Mouse (Mus musculus) MEL (cell line): ENCODE measurements at regions not wholly inside any gene's neighbourhood (a gene's known extent, or its start where the extent isn't known, plus 50 kb on each side); places are given as distances from the start of the nearest gene placed in this dataset.

Source experiments
- DNase-seq: peaks from one replicate; pipeline ENCODE4 v3.0.0; 2011; ENCODE audit warnings: low read depth, low spot score
- H3K27ac ChIP-seq: 2 replicates; pipeline ENCODE4 v1.5.1; 2012; ENCODE audit warnings: low read depth, mild to moderate bottlenecking, control low read depth, low read length, moderate library complexity; ENCODE audit not compliant: control insufficient read depth
- H3K27me3 ChIP-seq, 2 experiments: fragments of 150-350 bp in 1 of 2; sonication (generic) in 1 of 2; 2 replicates each; pipeline ENCODE4 v1.6.1; 2012; ENCODE audit warnings: low read length in 2 of 2, mild to moderate bottlenecking in 2 of 2, improper control_type of control experiment in 1 of 2, moderate library complexity in 1 of 2; ENCODE audit not compliant: insufficient read depth in 2 of 2, control insufficient read depth in 1 of 2
- H3K36me3 ChIP-seq, 2 experiments: 2 replicates each; pipeline ENCODE4 v1.6.1; 2012 to 2014; ENCODE audit warnings: low read length in 2 of 2, improper control_type of control experiment in 1 of 2, inconsistent platforms in 1 of 2, mild to moderate bottlenecking in 1 of 2; ENCODE audit not compliant: insufficient read depth in 2 of 2, control insufficient read depth in 1 of 2
- H3K4me1 ChIP-seq, 2 experiments: fragments of 150-350 bp in 1 of 2; sonication (generic) in 1 of 2; 2 replicates each; pipeline ENCODE4 v1.6.1; 2012; ENCODE audit warnings: low read length in 2 of 2, improper control_type of control experiment in 1 of 2, mild to moderate bottlenecking in 1 of 2; ENCODE audit not compliant: insufficient read depth in 2 of 2, control insufficient read depth in 1 of 2
- H3K4me3 ChIP-seq, 2 experiments: fragments of 150-350 bp in 1 of 2; sonication (generic) in 1 of 2; 2 replicates each; pipeline ENCODE4 v1.5.1; 2012; ENCODE audit warnings: low read depth in 2 of 2, low read length in 2 of 2, mild to moderate bottlenecking in 2 of 2, moderate library complexity in 2 of 2, control low read depth in 1 of 2, improper control_type of control experiment in 1 of 2; ENCODE audit not compliant: control insufficient read depth in 1 of 2, insufficient read depth in 1 of 2
- H3K79me2 ChIP-seq: 2 replicates; pipeline ENCODE4 v1.6.1; 2012; ENCODE audit warnings: mild to moderate bottlenecking, low read length, moderate library complexity; ENCODE audit not compliant: control insufficient read depth, poor library complexity, insufficient read depth
- H3K9ac ChIP-seq: 2 replicates; pipeline ENCODE4 v1.6.1; 2012; ENCODE audit warnings: low read depth, mild to moderate bottlenecking, control low read depth, low read length, moderate library complexity; ENCODE audit not compliant: control insufficient read depth, poor library complexity, severe bottlenecking
- H3K9me3 ChIP-seq: fragments of 150-350 bp; sonication (generic); replicated peaks from 2 replicates; pipeline ENCODE4 v1.6.1; 2012; ENCODE audit warnings: mild to moderate bottlenecking, low read length, improper control_type of control experiment, moderate library complexity; ENCODE audit not compliant: insufficient read depth
- BHLHE40 ChIP-seq: IDR thresholded peaks from 2 replicates; pipeline ENCODE4 v1.6.1; 2012; ENCODE audit warnings: low read depth, mild to moderate bottlenecking, inconsistent platforms, low read length, improper control_type of control experiment, borderline replicate concordance
- CTCF ChIP-seq, 3 experiments: IDR thresholded peaks in 2 of 3; conservative IDR thresholded peaks in 1 of 3; 2 replicates each; pipeline ENCODE4 v1.5.1; 2011 to 2012; ENCODE audit warnings: low read length in 3 of 3, low read depth in 2 of 3, mild to moderate bottlenecking in 2 of 3, improper control_type of control experiment in 1 of 3, inconsistent platforms in 1 of 3, mixed read lengths in 1 of 3, moderate library complexity in 1 of 3; ENCODE audit not compliant: control insufficient read depth in 1 of 3, insufficient read depth in 1 of 3, poor library complexity in 1 of 3, severe bottlenecking in 1 of 3
- E2F4 ChIP-seq: IDR thresholded peaks from 2 replicates; pipeline ENCODE4 v1.6.1; 2011; ENCODE audit warnings: low read depth, low read length, improper control_type of control experiment, borderline replicate concordance
- ELF1 ChIP-seq: IDR thresholded peaks from 2 replicates; pipeline ENCODE4 v1.6.1; 2014; ENCODE audit warnings: low read depth, mild to moderate bottlenecking, inconsistent platforms, low read length, improper control_type of control experiment, moderate library complexity
- EP300 ChIP-seq, 2 experiments: IDR thresholded peaks; 2 replicates each; pipeline ENCODE4 v1.6.1; 2011; ENCODE audit warnings: improper control_type of control experiment in 2 of 2, low read length in 2 of 2, low read depth in 1 of 2, mild to moderate bottlenecking in 1 of 2
- ETS1 ChIP-seq: IDR thresholded peaks from 2 replicates; pipeline ENCODE4 v1.6.1; 2012; ENCODE audit warnings: low read depth, mild to moderate bottlenecking, inconsistent platforms, low read length, improper control_type of control experiment, moderate library complexity
- HCFC1 ChIP-seq: IDR thresholded peaks from 2 replicates; pipeline ENCODE4 v1.6.1; 2012; ENCODE audit warnings: low read depth, mild to moderate bottlenecking, inconsistent platforms, low read length, improper control_type of control experiment, moderate library complexity
- JUND ChIP-seq: IDR thresholded peaks from 2 replicates; pipeline ENCODE4 v1.6.1; 2011; ENCODE audit warnings: low read depth, mild to moderate bottlenecking, improper control_type of control experiment, low read length
- KAT2A ChIP-seq: conservative IDR thresholded peaks from 2 replicates; pipeline ENCODE4 v1.6.1; 2012; ENCODE audit warnings: low read depth, low read length, improper control_type of control experiment, inconsistent platforms
- MAX ChIP-seq: IDR thresholded peaks from 2 replicates; pipeline ENCODE4 v1.6.1; 2011; ENCODE audit warnings: low read length, improper control_type of control experiment
- MAZ ChIP-seq: IDR thresholded peaks from 2 replicates; pipeline ENCODE4 v1.6.1; 2012; ENCODE audit warnings: low read depth, mild to moderate bottlenecking, inconsistent platforms, low read length, improper control_type of control experiment
- NELFE ChIP-seq: IDR thresholded peaks from 2 replicates; pipeline ENCODE4 v1.6.1; 2011; ENCODE audit warnings: low read depth, low read length, improper control_type of control experiment
- POLR2AphosphoS5 ChIP-seq: IDR thresholded peaks from 2 replicates; pipeline ENCODE4 v1.6.1; 2012; ENCODE audit warnings: low read depth, borderline replicate concordance, mild to moderate bottlenecking, inconsistent platforms, low read length, moderate library complexity, mixed read lengths
- SIN3A ChIP-seq: IDR thresholded peaks from 2 replicates; pipeline ENCODE4 v1.6.1; 2012; ENCODE audit warnings: low read length, improper control_type of control experiment, inconsistent platforms
- SMC3 ChIP-seq: IDR thresholded peaks from 2 replicates; pipeline ENCODE4 v1.6.1; 2011; ENCODE audit warnings: low read depth, low read length, improper control_type of control experiment
- TAL1 ChIP-seq: IDR thresholded peaks from 2 replicates; pipeline ENCODE4 v1.6.1; 2012; ENCODE audit warnings: mild to moderate bottlenecking, inconsistent platforms, low read length, moderate library complexity, mixed read lengths
- TCF12 ChIP-seq: IDR thresholded peaks from 2 replicates; pipeline ENCODE4 v1.6.1; 2014; ENCODE audit warnings: low read depth, mild to moderate bottlenecking, inconsistent platforms, low read length, improper control_type of control experiment, moderate library complexity
- USF2 ChIP-seq, 2 experiments: IDR thresholded peaks; 2 replicates each; pipeline ENCODE4 v1.6.1; 2011 to 2012; ENCODE audit warnings: improper control_type of control experiment in 2 of 2, low read length in 2 of 2, borderline replicate concordance in 1 of 2, inconsistent platforms in 1 of 2, low read depth in 1 of 2, mild to moderate bottlenecking in 1 of 2; ENCODE audit not compliant: insufficient read depth in 1 of 2
- ZKSCAN1 ChIP-seq: IDR thresholded peaks from 2 replicates; pipeline ENCODE4 v1.6.1; 2012; ENCODE audit warnings: low read depth, mild to moderate bottlenecking, inconsistent platforms, low read length, improper control_type of control experiment, moderate library complexity
- ZNF384 ChIP-seq: IDR thresholded peaks from 2 replicates; pipeline ENCODE4 v1.6.1; 2012; ENCODE audit warnings: low read depth, mild to moderate bottlenecking, inconsistent platforms, low read length, improper control_type of control experiment

DNA sequence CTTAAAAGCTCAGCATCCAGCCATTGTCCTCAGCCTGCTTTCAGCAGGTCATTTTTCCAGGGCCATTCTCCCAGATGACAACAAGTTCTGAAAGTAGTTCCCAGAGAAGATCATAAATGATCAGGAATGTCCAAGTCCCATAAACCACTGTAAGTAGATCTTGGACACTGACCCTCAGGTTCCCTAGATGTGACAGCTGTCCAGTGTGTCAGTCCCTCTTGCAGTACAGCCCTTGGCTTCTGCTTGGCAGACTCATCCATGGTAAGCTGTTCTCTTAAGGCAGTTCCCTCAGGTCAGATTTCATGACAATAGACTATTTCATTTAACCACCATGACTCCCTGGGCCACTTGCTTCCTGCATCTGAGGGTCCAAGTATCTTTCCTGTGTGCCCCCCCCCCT is 198.6 kb downstream of the Zfp462 start:
- H3K9me3 ChIP-seq = no peaks in the 10 kb centered on the region
- no peak for TF ChIP-seq MAX
- no peak for TF ChIP-seq MAZ
- no peak for TF ChIP-seq JUND
- no peak for TF ChIP-seq TAL1
- TF ChIP-seq KAT2A = no peak
- no peak for TF ChIP-seq SIN3A
- no peak for TF ChIP-seq CTCF (IDR thresholded peaks at IDR 0.05 in 2 of 3, conservative IDR thresholded peaks at IDR 0.05 in 1 of 3; ENCODE audit: control insufficient read depth in 1 of 3, insufficient read depth in 1 of 3, low read depth in 2 of 3, low read length in 3 of 3, poor library complexity in 1 of 3, severe bottlenecking in 1 of 3)
- no peak for TF ChIP-seq ETS1
- TF ChIP-seq POLR2AphosphoS5 = no peak
- TF ChIP-seq ZKSCAN1 = no peak
- no peak for TF ChIP-seq BHLHE40
- TF ChIP-seq SMC3 = no peak
- H3K9ac ChIP-seq = no peak overlapping the region
- H3K36me3 ChIP-seq = peaks cover 0 to 21% of the 10 kb centered on the region in 2 experiments; a peak in 2 of 4 replicates
- no peaks in the 10 kb centered on the region for H3K79me2 ChIP-seq
- DNase-seq = no peak
- no peak overlapping the region for H3K4me3 ChIP-seq
- H3K27ac ChIP-seq = no peak overlapping the region
- peaks cover 7 to 21% of the 10 kb centered on the region in 2 experiments; a peak in 3 of 4 replicates for H3K4me1 ChIP-seq
- H3K27me3 ChIP-seq = no peaks in the 10 kb centered on the region

DNA sequence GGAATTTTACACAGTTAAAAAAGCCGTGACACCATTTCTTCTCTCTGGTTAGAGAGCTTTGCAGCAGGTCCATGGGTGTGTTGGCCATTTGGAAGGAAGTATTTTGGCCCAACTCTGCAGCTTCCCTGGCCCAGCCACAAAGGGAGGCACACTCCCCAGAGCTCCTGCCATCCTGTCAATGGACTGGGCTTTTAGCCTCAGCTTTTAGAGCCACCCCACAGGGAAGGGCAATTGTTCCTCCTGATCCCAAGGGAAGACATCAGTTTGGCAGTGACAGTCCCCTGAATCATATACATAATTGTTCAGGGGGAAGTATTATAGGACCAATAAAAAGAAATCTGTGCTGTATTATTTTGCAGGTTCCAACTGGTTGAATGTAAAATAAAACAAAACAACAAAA is 200.1 kb downstream of the Zfp462 start:
- TF ChIP-seq ELF1 = no peak
- no peak for TF ChIP-seq NELFE
- TF ChIP-seq E2F4 = no peak
- TF ChIP-seq TCF12 = no peak
- Histone ChIP-seq H3K36me3 (peaks cover 0 to 21% of the 10 kb centered on the region in 2 experiments; a peak in 2 of 4 replicates), H3K79me2 (no peaks in the 10 kb centered on the region), H3K4me3 (no peak overlapping the region), H3K9me3 (no peaks in the 10 kb centered on the region), H3K9ac (no peak overlapping the region), H3K27ac (no peak overlapping the region), H3K27me3 (no peaks in the 10 kb centered on the region), H3K4me1 (peaks cover 7 to 21% of the 10 kb centered on the region in 2 experiments; a peak in 3 of 4 replicates)
- no peak for DNase-seq

DNA sequence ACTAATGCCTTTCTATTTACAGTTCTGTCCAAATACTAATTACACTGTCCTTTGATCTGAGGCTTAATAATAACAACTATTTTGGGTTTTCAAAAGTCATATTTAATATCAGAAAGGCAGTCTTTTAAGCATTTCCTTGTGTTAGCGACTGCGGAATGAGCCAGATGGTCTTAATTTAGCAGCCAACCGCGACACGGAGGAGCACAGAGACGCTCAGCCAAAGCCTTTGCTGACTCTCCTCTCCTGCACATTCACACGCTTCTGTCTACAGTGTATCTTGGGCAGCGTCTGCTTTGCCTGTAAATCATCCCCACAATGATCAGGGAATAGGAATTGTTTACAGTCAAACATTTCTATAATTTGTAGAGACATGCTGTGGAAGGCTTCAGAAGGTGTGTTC is 201.1 kb downstream of the Zfp462 start:
- no peak for TF ChIP-seq CTCF (IDR thresholded peaks at IDR 0.05 in 2 of 3, conservative IDR thresholded peaks at IDR 0.05 in 1 of 3; ENCODE audit: control insufficient read depth in 1 of 3, insufficient read depth in 1 of 3, low read depth in 2 of 3, low read length in 3 of 3, poor library complexity in 1 of 3, severe bottlenecking in 1 of 3)
- TF ChIP-seq USF2 (IDR thresholded peaks at IDR 0.05; ENCODE audit: borderline replicate concordance in 1 of 2, insufficient read depth in 1 of 2, low read depth in 1 of 2, low read length in 2 of 2) = no peak
- no peak for TF ChIP-seq HCFC1
- no peak for TF ChIP-seq SMC3
- no peak for TF ChIP-seq ETS1
- TF ChIP-seq EP300 (IDR thresholded peaks at IDR 0.05; ENCODE audit: low read depth in 1 of 2, low read length in 2 of 2) = no peak
- TF ChIP-seq ZNF384 = no peak
- TF ChIP-seq MAZ = no peak
- TF ChIP-seq ELF1 = no peak
- Histone ChIP-seq H3K9me3 (no peaks in the 10 kb centered on the region), H3K9ac (no peak overlapping the region), H3K4me3 (no peak overlapping the region), H3K79me2 (no peaks in the 10 kb centered on the region), H3K4me1 (peaks cover 7 to 21% of the 10 kb centered on the region in 2 experiments; a peak in 3 of 4 replicates), H3K27me3 (no peaks in the 10 kb centered on the region), H3K27ac (no peak overlapping the region), H3K36me3 (peaks cover 0 to 20% of the 10 kb centered on the region in 2 experiments; a peak in 2 of 4 replicates)
- DNase-seq = no peak
